Mouse (Mus musculus) kidney, adult 2 months (tissue): ENCODE results near the gene Als2cl.

Source experiments
- CTCF ChIP-seq: fragments of 200-500 bp; conservative IDR thresholded peaks from 2 replicates; pipeline ENCODE4 v1.5.1; 2011; ENCODE audit warnings: low read depth, mild to moderate bottlenecking, control low read depth, low read length, moderate library complexity, mixed read lengths; ENCODE audit not compliant: insufficient read depth, insufficient read length
- POLR2A ChIP-seq: fragments of 200-500 bp; IDR thresholded peaks from one replicate; pipeline ENCODE4 v1.6.1; 2011; ENCODE audit warnings: low read depth, low read length, control low read depth

- TF ChIP-seq CTCF (no peak), POLR2A (no peak)
These were observed 37.1 kb downstream of the Als2cl start, which contains the start of gene Fam240a for GRCm38 (mm10) chr9:110916786-110917185.
